Mouse (Mus musculus) heart, adult 2 months (tissue): ENCODE results near the gene Abcc5. TPM values are rescaled to one million over a fixed set of nuclear protein-coding genes. Genes with fewer than 3 reads are reported as not detected.
"Not testable (repeated sequence)": the region's sequence is repeated elsewhere in the genome, so short reads cannot be mapped to it uniquely, and the experiment has no call there.

Experiments
- DNase-seq, 2 experiments: peaks; one replicate each; pipeline ENCODE4 v3.0.0; 2021
- H3K27ac ChIP-seq: fragments of 200-600 bp; 2 replicates; pipeline ENCODE4 v1.8.1; 2022
- H3K27me3 ChIP-seq: fragments of 200-500 bp; 2 replicates; pipeline ENCODE4 v1.6.1; 2012; ENCODE audit warnings: mild to moderate bottlenecking, low read length, inconsistent platforms, mixed read lengths; ENCODE audit not compliant: control insufficient read depth, insufficient read depth
- H3K36me3 ChIP-seq: fragments of 200-500 bp; 2 replicates; pipeline ENCODE4 v1.6.1; 2012; ENCODE audit warnings: low read length, inconsistent platforms; ENCODE audit not compliant: control insufficient read depth, insufficient read depth
- H3K4me1 ChIP-seq: fragments of 200-500 bp; 2 replicates; pipeline ENCODE4 v1.6.1; 2011; ENCODE audit warnings: low read length; ENCODE audit not compliant: control insufficient read depth, insufficient read depth
- H3K4me3 ChIP-seq: fragments of 200-600 bp; 2 replicates; pipeline ENCODE4 v1.8.1; 2022
- H3K79me2 ChIP-seq: fragments of 200-500 bp; replicated peaks from 2 replicates; pipeline ENCODE4 v1.6.1; 2012; ENCODE audit warnings: mild to moderate bottlenecking, inconsistent platforms, low read length, moderate library complexity, mixed read lengths; ENCODE audit not compliant: control insufficient read depth, insufficient read depth
- H3K9ac ChIP-seq: fragments of 200-500 bp; 2 replicates; pipeline ENCODE4 v1.6.1; 2012; ENCODE audit warnings: low read depth, mild to moderate bottlenecking, control low read depth, inconsistent platforms, low read length, mixed read lengths
- CTCF ChIP-seq: fragments of 200-600 bp; IDR thresholded peaks from 2 replicates; pipeline ENCODE4 v1.8.1; 2022; ENCODE audit warnings: antibody characterized with exemption, mild to moderate bottlenecking, moderate library complexity
- EP300 ChIP-seq: fragments of 200-500 bp; IDR thresholded peaks from 2 replicates; pipeline ENCODE4 v1.6.1; 2011; ENCODE audit warnings: low read depth, low read length, control low read depth; ENCODE audit not compliant: insufficient read depth
- POLR2A ChIP-seq: fragments of 200-500 bp; IDR thresholded peaks from 2 replicates; pipeline ENCODE4 v1.6.1; 2011; ENCODE audit warnings: mild to moderate bottlenecking, low read depth, low read length, control low read depth; ENCODE audit not compliant: insufficient read depth
- WGBS: fragments of 180-500 bp; shearing (Covaris S2); methylation state at CpG from one replicate; pipeline ENCODE4 v1.1.7; 2018; 5-methylcytosine and 5-hydroxymethylcytosine counted together
- intact Hi-C: fragments of 180-260 bp; cut with DNase I; formaldehyde crosslinking; loops from one replicate; pipeline ENCODE4 v1.15.1; 2025
- polyA plus RNA-seq: library from polyadenylated mRNA; depleted of rRNA; stranded (reverse); fragments of >200 nt; gene quantifications from 2 replicates; pipeline ENCODE4 v1.2.3, GENCODE M21; 2012
- total RNA-seq, 2 experiments: library from RNA; stranded (reverse); gene quantifications; 2 replicates each; pipeline ENCODE4 v1.2.3; 2021

Abcc5 gene
- total and polyA plus RNA-seq, 3 experiments, result 22.6 to 61.4 (median 25.6) TPM

- H3K36me3 ChIP-seq, result no peaks in the 10 kb centered on the region
- WGBS, result 93% methylated on average over 11 of the region's 11 CpGs
Observed at GRCm38 (mm10) chr16:20362121-20362520, 64.1 kb downstream of the Abcc5 start.

DNA sequence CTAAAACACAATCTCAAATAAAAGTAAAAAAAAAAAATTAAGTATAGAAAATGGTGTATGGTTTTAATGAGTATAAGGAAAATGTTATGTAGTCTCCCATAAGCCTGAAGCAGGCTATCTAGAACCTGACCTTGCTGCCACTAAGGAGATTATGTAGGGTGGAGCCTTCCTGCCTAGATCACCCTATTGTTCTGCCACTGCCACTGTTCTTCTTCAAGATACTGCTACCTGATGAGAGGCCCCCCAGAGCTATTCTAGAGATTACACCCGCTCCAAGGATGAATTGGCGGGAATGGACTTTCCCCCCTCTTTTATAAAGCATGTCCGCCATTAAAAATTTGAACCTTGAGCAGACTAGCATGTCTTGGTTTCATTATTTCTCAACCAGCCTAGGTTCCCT lies 64.7 kb downstream of the Abcc5 start:
- H3K36me3 ChIP-seq, H3K79me2 ChIP-seq, H3K4me1 ChIP-seq, H3K27me3 ChIP-seq, H3K9ac ChIP-seq, DNase-seq, intact Hi-C loops, H3K4me3 ChIP-seq, H3K27ac ChIP-seq: not testable (repeated sequence)
- WGBS, result 74% methylated on average over 3 of the region's 3 CpGs

More at GRCm38 (mm10) chr16:20362121-20362520, 64.1 kb downstream of the Abcc5 start:
- no peaks in the 10 kb centered on the region for H3K79me2 ChIP-seq
- H3K27me3 ChIP-seq, result no peaks in the 10 kb centered on the region
- intact Hi-C loops, result no loop called here
- TF ChIP-seq CTCF (no peak), POLR2A (no peak)
- no peaks in the 10 kb centered on the region for H3K4me1 ChIP-seq
- H3K9ac ChIP-seq, result no peak overlapping the region
- no peak for DNase-seq
- no peak overlapping the region for H3K27ac ChIP-seq
- no peak overlapping the region for H3K4me3 ChIP-seq

DNA sequence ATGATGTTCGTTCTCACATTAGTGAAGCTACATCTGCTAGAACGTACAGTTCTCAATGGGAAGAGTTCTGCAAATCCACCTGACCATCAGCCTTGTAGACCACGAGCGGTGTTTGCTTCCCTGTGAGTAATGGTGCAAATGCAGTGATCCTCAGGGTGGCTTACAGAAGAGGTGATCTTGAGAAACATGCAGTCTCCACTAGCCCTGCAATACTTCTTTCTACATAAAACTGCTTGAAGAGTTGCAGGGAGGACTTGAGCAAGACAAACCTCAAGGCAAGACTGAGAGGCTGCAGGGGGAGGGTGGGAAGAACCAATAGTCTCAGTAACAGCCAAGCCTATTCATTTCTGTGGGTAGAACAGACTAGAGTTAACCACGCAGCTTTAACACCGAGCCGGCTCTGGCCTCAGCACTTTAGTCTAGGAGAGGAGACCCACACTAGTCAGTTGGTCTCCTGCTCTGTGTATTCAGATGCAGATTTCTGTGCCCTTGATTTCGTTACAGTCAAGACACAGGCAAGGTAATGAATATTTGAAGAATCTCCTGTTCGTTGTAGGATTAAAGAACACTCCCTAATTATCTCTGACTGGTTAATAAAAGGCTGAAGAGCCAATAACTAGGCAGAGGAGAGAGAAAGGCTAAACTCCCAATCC lies 66.4 kb downstream of the Abcc5 start:
- intact Hi-C loops, result no loop called here
- Histone ChIP-seq H3K27ac (no peak overlapping the region), H3K9ac (no peak overlapping the region), H3K27me3 (no peaks in the 10 kb centered on the region), H3K79me2 (no peaks in the 10 kb centered on the region), H3K4me1 (no peaks in the 10 kb centered on the region), H3K36me3 (no peaks in the 10 kb centered on the region), H3K4me3 (no peak overlapping the region)
- TF ChIP-seq EP300 (no peak), CTCF (no peak), POLR2A (no peak)
- 94% methylated on average over 9 of the region's 9 CpGs for WGBS
- no peak for DNase-seq

- WGBS, result 87% methylated on average over 5 of the region's 5 CpGs
- Histone ChIP-seq H3K27ac (no peak overlapping the region), H3K79me2 (no peaks in the 10 kb centered on the region), H3K27me3 (no peaks in the 10 kb centered on the region), H3K9ac (no peak overlapping the region), H3K4me1 (no peaks in the 10 kb centered on the region), H3K36me3 (no peaks in the 10 kb centered on the region), H3K4me3 (no peak overlapping the region)
- no peak for TF ChIP-seq POLR2A
- intact Hi-C loops, result no loop called here
- DNase-seq, result peak in 1 of 2 experiments; percentile 17
Observed at GRCm38 (mm10) chr16:20357837-20358236, 68.4 kb downstream of the Abcc5 start.

- Histone ChIP-seq H3K9ac (no peak overlapping the region), H3K4me3 (no peak overlapping the region), H3K4me1 (no peaks in the 10 kb centered on the region), H3K27me3 (no peaks in the 10 kb centered on the region), H3K27ac (no peak overlapping the region), H3K36me3 (no peaks in the 10 kb centered on the region; the same call in 1 of the 2 replicates), H3K79me2 (no peaks in the 10 kb centered on the region)
- DNase-seq, result no peak
- TF ChIP-seq CTCF (no peak), EP300 (no peak), POLR2A (no peak)
- intact Hi-C loops, result no loop called here
- 88% methylated on average over 2 of the region's 2 CpGs for WGBS
Observed at GRCm38 (mm10) chr16:20354762-20355161, 71.4 kb downstream of the Abcc5 start.

- 97% methylated on average over 1 of the region's 1 CpGs for whole genome bisulfite sequencing
- Histone ChIP-seq H3K27me3 (no peaks in the 10 kb centered on the region), H3K4me3 (no peak overlapping the region), H3K36me3 (no peaks in the 10 kb centered on the region; the same call in 1 of the 2 replicates), H3K79me2 (no peaks in the 10 kb centered on the region), H3K4me1 (no peaks in the 10 kb centered on the region), H3K9ac (no peak overlapping the region), H3K27ac (no peak overlapping the region)
- intact Hi-C loops, result no loop called here
- no peak for DNase-seq
- no peak for TF ChIP-seq POLR2A
- TF ChIP-seq EP300, result no peak
- TF ChIP-seq CTCF, result no peak
Observed at GRCm38 (mm10) chr16:20354011-20354410, 72.2 kb downstream of the Abcc5 start.
